Mouse (Mus musculus) adrenal gland, adult 8-10 months (tissue): ENCODE data around the gene Gstp2. TPM values are rescaled to one million over a fixed set of nuclear protein-coding genes. Genes with fewer than 3 reads are reported as not detected.

Experiments used
- DNase-seq: peaks from one replicate; pipeline ENCODE4 v3.0.0; 2022
- total RNA-seq, 4 experiments: library from RNA; stranded (reverse); gene quantifications; 2 replicates each; pipeline ENCODE4 v1.2.4; 2022

Gene Gstp2
- total RNA-seq, result 10 to 100 TPM; 45.4 to 79.1 (median 67.8) TPM

DNA sequence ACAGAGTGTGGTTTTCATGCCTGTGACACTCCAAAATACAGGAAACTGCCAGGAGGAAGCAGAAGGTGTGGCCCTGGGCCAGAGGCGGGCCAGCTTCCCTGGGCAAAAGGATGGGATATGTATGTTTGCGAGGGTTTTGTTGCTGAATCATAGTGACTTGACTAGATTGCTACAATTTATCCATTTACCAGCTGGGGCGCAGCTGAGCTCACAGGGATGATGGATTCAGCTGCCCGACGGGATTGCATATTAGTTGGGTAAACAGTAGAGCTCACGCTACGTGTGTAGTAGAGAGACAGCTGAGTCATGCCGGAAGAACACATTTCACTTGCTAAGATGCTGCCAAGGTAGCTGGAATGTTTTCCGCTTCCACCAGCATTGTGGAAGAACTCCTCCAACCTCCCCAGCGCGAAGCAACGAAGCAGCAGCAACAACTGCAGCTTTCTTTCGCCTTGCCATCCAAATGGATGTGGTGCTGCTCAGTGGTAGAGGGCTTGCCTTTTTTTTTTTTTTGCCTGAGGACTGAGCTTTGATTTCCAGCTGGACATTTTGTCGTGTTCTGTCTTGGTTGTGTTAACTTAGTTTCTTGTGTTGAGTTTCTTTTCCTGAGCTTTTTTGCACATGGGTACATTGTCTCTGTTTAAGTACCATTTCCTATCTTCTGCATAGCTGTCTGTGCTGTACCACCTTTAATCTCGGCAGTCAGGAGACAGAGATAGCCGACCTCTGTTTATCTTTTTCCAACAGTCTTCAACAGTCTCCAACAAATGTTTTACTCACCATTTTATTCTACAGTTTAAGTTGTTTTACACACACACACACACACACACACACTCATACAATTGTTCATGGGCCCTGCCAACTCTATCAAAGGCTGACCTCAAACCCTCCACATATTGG lies at the start of gene Gstp2:
Gene Gstp2 (minus strand): TSS at position 58 of the 900 bp plus-strand sequence.
- peak; percentile 80 for DNase-seq

DNA sequence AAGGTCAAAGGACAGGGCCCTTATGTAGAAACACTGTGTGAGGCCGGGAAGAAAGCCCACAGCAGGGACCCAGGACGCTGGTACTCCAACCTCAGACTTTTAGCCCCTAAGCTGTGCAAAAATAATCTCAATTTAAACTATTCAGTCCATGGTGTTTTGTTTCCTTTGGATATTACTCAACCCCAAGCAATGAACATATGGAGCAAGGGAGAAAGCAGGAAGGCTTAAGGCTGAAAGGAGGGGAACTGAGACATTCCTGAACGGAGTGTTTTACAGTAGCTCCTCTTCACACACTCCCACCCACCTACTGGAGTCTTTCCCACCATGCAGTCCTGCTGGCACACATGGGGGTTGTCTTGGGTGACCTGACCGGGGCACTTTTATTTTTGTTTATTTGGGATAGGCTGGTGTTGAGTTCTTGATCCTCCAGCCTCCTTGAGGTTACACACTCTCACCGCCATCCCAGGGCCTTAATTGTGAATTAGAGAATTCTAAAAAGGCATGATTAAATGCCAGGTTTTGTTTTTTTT lies 49.0 kb upstream of the Gstp2 start:
- DNase-seq, result no peak

DNA sequence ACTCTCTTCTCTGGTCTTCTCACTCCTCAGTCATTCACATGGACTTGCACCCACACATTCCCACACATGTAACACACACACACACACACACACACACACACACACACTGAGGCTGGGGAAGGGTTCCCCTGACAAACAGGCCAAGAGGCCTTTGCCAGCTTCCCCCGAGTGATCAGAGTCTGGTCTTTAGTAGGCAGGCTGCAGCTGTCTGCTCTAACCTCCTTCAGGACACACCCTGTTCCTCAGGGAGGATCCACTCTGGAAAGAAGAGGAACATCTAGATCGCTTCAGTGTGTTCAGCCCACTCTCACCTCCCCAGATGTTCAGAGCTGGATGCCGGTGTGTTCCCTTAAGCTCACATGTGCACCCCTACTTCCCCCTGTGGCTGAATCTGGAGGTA lies 48.5 kb upstream of the Gstp2 start:
- no peak for DNase-seq

DNA sequence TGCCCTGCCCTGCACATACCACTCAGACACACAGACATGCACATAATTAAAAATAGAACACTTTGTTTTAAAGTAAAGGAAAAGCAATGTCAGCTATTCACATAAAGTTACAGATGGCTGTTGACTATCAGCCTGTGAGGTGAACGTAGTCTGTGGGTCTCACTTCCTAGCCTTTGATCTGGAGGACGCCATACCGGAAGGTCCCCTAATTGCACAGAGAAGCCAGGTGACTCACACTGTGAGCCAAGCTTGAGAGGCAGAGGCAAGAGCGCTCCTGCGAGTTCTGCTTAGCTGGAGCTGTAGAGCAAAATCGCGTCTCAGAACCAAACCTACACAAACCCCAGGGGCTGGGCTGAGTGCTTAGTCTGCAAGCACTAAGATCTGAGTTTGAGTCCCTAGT lies 47.9 kb upstream of the Gstp2 start:
- DNase-seq, result no peak

DNA sequence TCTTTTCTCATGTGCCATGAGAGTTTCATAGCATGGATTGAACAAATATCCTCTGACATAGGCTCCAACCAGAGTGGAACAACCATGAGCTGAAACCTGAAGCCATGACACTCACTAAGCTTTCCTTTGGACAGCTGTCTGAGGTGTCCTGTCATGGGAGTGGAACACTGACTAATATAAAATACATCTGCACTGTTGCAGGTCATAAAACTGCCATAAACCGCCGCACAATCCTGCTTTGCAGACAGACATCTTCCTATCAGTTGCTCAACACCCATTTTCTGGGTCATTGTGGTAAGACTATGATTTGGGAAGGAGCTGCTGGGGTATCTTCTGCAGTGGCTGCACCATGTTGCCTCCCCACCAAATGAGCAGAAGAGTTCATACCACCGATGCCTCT lies 46.9 kb upstream of the Gstp2 start:
- DNase-seq, result no peak

DNA sequence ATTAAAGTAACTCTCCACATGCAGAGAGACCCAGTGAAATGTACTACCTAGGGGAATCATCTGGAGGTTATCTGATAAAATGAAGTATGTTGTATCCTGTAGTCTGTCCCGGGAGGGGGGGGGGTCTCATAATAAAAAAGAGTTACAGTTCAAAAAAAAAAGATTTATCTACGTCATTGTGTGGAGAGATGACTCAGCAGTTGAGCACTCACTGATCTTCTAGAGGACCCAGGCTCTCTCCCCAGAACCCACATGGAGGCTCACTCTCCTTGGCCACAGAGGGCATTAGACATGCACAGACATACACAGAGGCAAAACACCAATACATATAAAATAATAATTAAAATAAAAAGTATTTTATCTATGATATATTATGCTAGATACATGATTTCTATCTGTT lies 45.6 kb upstream of the Gstp2 start:
- no peak for DNase-seq

DNA sequence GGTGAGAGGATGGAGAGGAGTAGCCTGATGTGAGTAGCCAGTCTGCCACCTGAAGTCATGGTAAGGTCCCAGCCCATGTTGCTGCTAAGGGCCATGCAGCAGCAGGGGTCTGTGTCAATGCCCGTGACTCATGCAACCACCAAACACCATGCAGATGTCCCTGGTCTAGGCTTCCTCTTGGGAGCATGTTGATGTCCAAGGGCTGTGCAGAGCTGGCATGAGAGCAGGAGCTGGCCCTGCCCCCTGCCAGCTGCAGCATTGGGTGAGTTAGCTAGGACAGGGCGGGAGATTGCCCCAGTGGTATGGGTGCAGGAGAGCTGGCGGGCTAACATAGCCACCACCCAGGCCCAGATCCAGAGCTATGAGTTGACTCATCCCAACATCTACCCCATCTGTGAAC lies 44.6 kb upstream of the Gstp2 start:
- no peak for DNase-seq

DNA sequence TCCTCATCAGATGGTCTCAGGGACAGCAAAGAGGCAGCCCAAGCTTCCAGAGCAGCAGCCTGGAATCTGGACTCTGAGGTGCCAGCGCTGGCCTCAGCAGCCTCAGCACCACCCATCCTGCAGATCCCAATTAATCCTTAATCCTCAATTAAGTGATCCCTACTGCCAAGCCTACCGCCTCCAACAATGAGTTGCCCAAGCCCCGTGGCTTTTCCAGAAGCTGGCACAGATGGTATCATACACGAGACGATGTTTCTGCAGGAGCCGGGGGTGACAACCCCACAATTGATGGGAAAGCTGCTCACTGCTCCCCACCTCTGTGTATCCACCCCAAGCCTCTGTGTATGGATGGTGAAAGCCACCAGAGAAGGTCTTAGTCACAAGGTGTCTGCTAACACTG lies 43.3 kb upstream of the Gstp2 start:
- no peak for DNase-seq

DNA sequence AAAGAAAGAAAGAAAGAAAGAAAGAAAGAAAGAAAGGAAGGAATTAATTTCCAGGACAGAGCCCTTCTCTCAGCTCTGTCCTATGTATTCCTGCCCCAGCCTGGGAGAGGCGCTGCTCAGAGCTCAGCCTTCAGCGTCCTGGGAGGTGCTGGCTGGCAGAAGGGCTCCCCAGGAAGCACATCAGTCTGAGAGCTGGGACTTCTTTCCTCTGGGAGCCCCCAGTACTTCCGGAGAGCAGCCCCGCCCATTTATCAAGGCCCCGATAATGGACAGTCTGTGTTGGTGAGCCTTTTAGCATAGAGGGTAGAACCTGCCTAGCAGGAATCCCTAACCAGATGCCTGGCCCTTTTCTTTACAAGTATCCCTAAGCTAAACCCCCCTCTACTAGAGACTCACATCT lies 42.3 kb upstream of the Gstp2 start:
- no peak for DNase-seq

DNA sequence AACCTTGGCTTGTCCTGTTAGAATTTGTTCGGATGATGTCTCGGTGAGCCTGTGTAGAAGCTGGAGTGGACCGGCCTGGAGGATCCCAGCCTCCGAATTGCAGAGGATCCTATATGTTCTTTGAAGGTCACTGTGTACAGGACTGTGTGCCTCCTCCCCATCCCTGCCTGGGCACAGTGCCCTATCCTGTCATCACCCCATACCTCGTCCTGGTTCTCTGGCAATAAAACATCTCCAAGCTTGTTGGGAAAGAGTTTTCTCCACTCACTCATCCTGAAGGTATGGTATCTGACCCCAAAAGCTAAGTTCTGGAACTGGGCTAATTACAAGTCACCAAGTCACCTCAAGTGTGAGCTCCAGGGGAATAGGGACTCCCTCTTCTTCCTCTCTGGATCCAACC lies 41.3 kb upstream of the Gstp2 start:
- DNase-seq, result no peak

DNA sequence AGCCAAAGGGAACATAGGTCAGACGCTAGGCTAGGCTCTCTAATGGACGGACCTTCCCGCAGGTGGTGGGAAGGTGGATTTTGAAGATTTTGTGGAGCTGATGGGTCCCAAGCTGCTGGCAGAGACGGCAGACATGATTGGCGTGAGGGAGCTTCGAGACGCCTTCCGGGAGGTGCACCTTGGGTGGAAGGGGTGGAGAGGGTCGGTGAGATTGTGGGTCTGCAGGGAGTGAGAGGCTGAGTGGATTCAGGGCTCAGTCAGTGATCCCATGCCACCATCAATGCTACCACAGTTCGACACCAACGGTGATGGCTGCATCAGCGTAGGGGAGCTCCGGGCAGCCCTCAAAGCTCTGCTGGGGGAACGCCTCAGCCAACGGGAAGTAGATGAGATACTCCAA lies 40.3 kb upstream of the Gstp2 start:
- DNase-seq, result no peak

DNA sequence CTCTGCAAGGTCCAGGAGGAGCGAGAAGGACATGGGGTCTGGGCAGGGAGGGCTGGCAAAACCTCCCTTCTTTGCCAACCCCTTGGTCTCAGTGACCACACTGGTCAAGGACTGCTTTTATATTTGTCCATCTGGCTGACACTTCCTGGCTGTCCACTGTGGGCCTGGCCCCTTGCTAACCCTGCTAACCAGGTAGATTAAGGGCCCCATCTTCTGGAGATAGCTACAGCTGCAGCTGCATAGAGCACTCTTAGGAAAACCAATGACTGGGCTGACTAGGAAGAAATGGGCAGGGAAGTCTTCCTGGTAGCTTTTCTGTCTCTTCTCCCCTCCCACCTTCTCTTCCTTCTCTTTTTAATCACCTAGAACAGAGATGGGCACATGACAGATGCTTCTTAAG lies 39.2 kb upstream of the Gstp2 start:
- no peak for DNase-seq

DNA sequence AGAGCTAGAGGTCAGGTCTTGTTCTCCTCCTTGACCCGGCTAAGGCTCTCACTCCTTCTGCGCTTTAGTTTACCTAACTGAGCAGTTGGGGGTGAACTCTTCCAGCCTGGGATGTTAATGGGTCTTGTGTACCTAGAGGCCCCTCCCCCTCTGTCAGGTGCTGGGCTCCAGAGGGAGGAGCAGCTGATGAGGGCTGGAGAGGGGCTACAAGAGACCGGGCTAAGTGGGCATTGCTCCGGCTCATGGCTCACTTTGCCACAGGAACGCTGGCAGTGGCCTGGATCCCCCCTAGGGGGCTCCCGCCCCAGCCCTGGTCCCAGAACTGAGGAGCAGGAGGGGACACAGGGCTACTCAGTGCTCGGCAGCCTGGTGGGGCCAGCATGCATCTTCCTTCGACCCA lies 38.0 kb upstream of the Gstp2 start:
- DNase-seq, result no peak

DNA sequence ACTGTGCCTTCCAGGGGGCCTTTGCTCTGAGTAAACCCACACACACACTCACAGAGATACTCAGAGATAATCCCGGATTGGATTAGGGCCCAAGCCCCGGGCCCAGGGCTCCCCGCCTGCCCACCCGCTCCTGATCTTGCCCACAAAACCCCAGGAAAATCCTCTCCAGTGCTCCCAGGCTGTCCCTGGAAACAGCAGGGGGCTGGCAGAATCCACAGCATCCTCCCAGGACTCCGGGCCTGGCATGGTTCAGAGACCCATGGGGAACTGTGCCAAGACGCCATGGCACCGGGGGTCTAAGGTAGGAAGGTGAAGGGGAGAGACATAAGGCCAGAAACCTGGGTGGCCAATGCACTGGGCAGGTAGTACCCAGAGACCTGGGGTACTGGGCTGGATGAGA lies 37.5 kb upstream of the Gstp2 start:
- no peak for DNase-seq

DNA sequence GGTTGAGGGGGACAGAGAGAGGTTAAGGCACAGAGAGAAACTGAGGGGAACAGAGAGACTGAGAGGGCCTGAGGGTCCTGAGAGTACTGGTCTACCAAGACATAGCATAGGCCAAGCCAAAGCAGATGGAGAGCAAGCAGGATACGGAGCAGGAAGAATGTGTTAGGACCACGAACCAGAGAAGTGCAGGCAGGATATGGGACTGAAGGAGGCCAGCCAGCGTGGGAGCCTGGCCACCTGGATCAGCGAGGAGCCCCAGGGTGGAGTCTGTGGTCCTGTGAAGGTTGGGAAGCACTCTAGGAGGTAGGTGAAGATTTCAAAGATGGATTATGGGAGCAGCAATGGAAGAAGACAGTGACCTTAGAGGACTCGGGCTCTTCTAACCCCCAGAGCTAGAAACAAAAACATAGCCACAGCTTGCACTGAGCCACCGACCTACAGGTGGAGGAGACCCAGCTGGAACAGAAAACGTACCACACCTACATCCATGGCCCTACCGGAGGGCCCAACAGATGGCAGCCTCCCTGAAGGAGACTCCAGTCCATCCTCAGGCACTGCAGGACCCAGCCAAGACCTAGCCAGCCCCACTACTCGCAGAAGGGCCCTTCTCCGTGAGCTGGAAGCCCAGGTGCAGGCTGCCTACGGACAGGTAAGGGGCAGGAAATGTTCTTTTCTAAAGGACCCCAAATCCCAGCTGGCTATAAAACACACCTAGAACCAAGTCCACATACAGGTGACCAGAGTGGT lies 36.6 kb upstream of the Gstp2 start:
- DNase-seq, result no peak

DNA sequence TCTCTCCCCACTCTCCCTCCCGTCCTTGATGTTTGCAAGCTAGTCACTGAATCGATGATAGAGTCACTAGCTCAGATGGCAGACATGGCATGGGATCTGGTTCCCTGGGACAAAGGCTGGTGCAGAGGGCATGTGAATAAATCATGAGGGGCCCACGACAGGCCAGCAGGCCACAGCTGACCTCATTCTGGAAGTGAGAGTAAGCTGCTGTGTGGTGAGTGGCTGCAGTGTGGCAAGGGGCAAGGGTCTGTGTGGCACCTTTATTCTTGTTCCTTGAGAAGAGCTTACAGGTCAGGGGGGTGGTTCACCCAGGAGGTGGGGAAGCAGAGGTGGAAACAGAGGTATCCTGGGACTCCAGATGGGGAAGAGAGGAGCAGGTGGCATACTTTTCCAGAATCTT lies 35.6 kb upstream of the Gstp2 start, which contains the start of gene Cabp2:
Gene Cabp2 (plus strand): TSS at position 185 of the 400 bp plus-strand sequence.
- DNase-seq, result no peak

DNA sequence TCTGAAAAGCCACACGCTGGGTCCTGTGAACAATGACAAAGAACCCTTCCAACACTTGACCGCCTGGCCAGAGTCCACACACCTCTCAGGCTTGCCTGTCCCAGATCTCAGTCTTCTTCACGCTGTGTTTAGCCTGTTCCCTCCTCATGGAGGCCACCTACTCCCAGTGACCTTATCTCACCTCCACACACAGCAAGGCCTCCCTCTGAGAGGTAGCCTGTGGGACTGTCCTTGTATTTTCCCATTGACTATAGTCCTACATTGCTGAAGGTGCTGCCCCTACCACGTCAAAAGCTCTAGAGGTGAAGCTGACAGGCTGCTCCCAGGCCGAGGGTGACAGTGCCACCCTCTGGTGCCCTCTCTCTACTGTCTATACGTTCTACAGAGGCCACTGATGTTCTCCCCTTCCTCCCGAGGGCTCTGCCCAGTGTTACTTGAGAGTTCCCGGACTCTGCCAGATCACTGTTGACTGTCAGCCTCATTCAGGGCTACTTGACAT lies 34.7 kb upstream of the Gstp2 start:
- no peak for DNase-seq

DNA sequence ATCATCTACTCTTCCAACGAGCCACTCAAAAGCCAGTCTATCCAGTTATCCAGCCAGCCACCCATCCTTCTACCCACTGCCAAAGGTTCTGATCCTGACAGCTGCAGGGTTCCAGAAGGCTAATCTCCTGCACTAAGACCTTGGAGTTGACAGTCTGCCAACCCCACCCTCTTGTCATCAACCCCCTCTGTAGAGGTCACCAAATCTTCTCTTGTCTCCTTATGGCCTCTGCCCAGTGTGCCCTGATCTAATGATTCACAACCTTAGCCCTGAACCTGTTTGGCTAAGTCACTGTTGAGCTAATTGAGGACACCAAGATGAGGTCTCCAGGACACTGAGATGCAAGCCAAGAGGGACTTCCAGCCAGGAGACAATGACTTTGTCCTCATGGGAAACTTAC lies 33.8 kb upstream of the Gstp2 start:
- no peak for DNase-seq

DNA sequence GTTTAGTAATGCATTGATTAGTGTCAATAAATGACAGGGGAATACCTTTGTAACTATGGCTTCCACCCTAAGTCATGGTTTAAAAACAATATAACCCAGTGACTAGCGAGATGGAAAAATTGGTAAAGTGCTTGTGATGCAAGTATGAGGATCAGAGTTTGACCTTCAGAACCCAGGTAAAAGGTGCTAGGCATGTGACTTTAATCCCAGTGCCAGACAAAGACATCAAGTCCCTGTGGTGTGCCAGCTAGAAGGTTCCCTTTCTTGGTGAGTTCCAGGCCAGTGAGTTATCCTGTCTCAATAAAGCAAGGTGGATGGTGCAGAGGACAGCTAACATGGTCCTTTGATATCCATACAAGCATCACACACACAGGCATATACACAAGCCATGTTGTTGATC lies 29.7 kb upstream of the Gstp2 start:
- DNase-seq, result no peak

DNA sequence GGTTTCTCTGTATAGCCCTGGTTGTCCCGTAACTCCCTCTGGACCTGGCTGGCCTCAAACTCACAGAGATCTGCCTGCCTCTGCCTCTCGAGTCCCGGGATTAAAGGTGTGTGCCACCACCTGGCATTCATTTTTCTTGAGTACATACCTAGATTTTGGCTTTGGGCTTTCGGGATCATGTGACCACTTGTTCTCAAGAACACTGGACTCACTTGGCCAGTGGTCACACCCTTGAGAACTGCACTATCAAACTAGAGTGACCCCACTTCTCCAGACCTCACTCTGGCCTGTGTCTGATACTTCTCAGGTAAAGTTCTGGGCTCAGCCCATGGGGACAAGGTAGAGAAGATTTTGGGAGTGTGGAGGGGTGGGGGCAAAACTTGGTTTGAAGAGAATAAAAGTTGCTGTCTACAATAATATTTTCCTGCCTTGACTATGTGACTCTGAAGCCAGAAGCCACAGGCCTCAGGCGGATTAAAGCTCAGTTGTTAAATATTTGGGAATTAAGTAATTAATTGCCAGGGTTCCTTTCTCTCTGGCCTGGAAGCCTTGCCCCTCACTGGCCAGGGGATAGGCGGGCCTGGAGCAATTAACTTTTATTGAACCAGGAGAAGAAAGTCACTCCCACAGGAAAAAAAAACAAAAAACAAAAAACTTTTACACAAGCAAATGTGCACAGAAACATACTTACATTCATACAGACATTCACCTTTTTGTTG lies 27.0 kb upstream of the Gstp2 start:
- no peak for DNase-seq

DNA sequence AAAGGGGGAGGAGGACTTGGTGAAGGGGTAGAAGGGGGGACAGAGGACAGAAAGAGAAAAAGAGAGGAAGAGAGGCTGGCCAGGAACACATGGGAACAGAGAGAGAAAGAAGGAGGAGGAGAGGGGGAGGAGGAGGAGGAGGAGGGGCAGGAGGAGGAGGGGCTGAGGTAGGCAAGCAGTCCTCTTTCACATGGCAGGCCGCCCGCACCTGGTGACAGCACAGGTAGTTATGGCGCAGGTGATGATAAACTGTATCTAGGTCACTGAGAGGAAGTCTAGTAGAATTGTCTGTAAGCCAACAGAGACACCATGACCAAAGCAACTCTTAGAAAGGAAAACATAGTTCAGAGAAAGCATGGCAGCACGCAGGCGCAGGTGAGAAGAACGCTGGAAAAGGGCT lies 25.6 kb upstream of the Gstp2 start:
- no peak for DNase-seq

DNA sequence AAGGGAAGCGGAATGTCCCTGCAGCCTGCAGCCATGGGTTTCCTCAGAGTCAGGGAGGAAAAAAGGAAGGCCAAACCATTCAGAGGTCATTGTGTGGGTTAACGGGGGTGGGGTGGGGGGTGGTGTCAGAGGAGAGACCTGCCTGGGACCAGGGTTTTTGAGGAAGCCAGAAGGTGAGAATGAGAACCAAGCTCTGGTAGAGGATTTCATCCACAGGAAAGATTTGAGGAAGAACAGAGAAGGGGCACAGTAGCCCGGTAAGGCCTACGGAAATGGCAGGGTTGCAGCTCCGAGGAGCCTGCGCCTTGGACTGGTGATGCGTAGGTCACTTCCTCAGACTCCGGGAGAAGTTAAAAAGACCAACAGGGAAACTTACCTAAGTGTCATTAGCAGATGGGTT lies 24.9 kb upstream of the Gstp2 start:
- DNase-seq, result no peak

DNA sequence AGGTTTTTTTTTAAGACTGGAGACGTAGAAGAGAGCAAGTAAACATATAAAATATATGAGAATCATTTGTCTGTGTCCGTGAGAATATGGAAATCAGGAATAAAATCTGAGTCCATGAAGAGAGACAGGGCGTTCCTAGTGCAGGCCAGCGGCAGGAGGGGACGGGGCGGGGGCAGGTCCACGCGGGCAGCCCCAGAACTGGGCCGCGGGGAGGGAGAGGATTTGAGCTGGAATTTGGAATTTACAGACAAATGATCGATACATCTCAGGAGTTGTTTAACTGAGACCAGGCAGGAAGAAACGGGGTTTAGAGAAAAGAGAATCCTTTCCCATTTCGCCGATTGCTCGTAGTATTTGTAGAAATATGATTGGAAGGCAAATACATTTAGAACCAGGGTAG lies 24.5 kb upstream of the Gstp2 start:
- DNase-seq, result no peak
